Mouse (Mus musculus) heart, adult 2 months (tissue): Measurements from ENCODE around the gene Slc22a12. TPM values are rescaled to one million over a fixed set of nuclear protein-coding genes. Genes with fewer than 3 reads are reported as not detected.

Experiments used
- DNase-seq, 2 experiments: peaks; one replicate each; pipeline ENCODE4 v3.0.0; 2021
- H3K27ac ChIP-seq: fragments of 200-600 bp; 2 replicates; pipeline ENCODE4 v1.8.1; 2022
- H3K27me3 ChIP-seq: fragments of 200-500 bp; 2 replicates; pipeline ENCODE4 v1.6.1; 2012; ENCODE audit warnings: mild to moderate bottlenecking, low read length, inconsistent platforms, mixed read lengths; ENCODE audit not compliant: control insufficient read depth, insufficient read depth
- H3K36me3 ChIP-seq: fragments of 200-500 bp; 2 replicates; pipeline ENCODE4 v1.6.1; 2012; ENCODE audit warnings: low read length, inconsistent platforms; ENCODE audit not compliant: control insufficient read depth, insufficient read depth
- H3K4me1 ChIP-seq: fragments of 200-500 bp; 2 replicates; pipeline ENCODE4 v1.6.1; 2011; ENCODE audit warnings: low read length; ENCODE audit not compliant: control insufficient read depth, insufficient read depth
- H3K4me3 ChIP-seq: fragments of 200-600 bp; 2 replicates; pipeline ENCODE4 v1.8.1; 2022
- H3K79me2 ChIP-seq: fragments of 200-500 bp; replicated peaks from 2 replicates; pipeline ENCODE4 v1.6.1; 2012; ENCODE audit warnings: mild to moderate bottlenecking, inconsistent platforms, low read length, moderate library complexity, mixed read lengths; ENCODE audit not compliant: control insufficient read depth, insufficient read depth
- H3K9ac ChIP-seq: fragments of 200-500 bp; 2 replicates; pipeline ENCODE4 v1.6.1; 2012; ENCODE audit warnings: low read depth, mild to moderate bottlenecking, control low read depth, inconsistent platforms, low read length, mixed read lengths
- CTCF ChIP-seq: fragments of 200-600 bp; IDR thresholded peaks from 2 replicates; pipeline ENCODE4 v1.8.1; 2022; ENCODE audit warnings: antibody characterized with exemption, mild to moderate bottlenecking, moderate library complexity
- EP300 ChIP-seq: fragments of 200-500 bp; IDR thresholded peaks from 2 replicates; pipeline ENCODE4 v1.6.1; 2011; ENCODE audit warnings: low read depth, low read length, control low read depth; ENCODE audit not compliant: insufficient read depth
- POLR2A ChIP-seq: fragments of 200-500 bp; IDR thresholded peaks from 2 replicates; pipeline ENCODE4 v1.6.1; 2011; ENCODE audit warnings: mild to moderate bottlenecking, low read depth, low read length, control low read depth; ENCODE audit not compliant: insufficient read depth
- WGBS: fragments of 180-500 bp; shearing (Covaris S2); methylation state at CpG from one replicate; pipeline ENCODE4 v1.1.7; 2018; 5-methylcytosine and 5-hydroxymethylcytosine counted together
- intact Hi-C: fragments of 180-260 bp; cut with DNase I; formaldehyde crosslinking; loops from one replicate; pipeline ENCODE4 v1.15.1; 2025
- long read RNA-seq: library from polyadenylated mRNA; stranded (forward); transcript quantifications from one replicate; pipeline ENCODE4 v2.0.0, GENCODE M21; 2021
- polyA plus RNA-seq: library from polyadenylated mRNA; depleted of rRNA; stranded (reverse); fragments of >200 nt; gene quantifications from 2 replicates; pipeline ENCODE4 v1.2.3, GENCODE M21; 2012; rRNA removed
- total RNA-seq, 2 experiments: library from RNA; stranded (reverse); gene quantifications; 2 replicates each; pipeline ENCODE4 v1.2.3; 2021

The Slc22a12 gene
- total RNA-seq (not detected), polyA plus RNA-seq (not detected in 2 replicates)
- long read RNA-seq = 0 reads

GRCm38 (mm10) chr19:6542367-6543034 is at the start of gene Slc22a12:
Gene Slc22a12 (minus strand): TSS chr19:6543032.
- no peak within 1 kb of the TSS for H3K27ac ChIP-seq
- TF ChIP-seq EP300 = no peak
- no peak for TF ChIP-seq POLR2A
- DNase-seq = no peak
- H3K4me1 ChIP-seq = no peaks in the 10 kb centered on the region
- no peaks in the 10 kb centered on the region for H3K36me3 ChIP-seq
- H3K27me3 ChIP-seq = no peaks in the 10 kb centered on the region
- H3K79me2 ChIP-seq = no peaks in the 10 kb centered on the region
- WGBS = 88% methylated on average over 16 of the region's 16 CpGs
- intact Hi-C loops = no loop called here
- no peak within 1 kb of the TSS for H3K4me3 ChIP-seq
- no peak within 1 kb of the TSS for H3K9ac ChIP-seq

- H3K27ac ChIP-seq = no peak overlapping the region
- no peak for DNase-seq
- no peaks in the 10 kb centered on the region for H3K36me3 ChIP-seq
- H3K27me3 ChIP-seq = no peaks in the 10 kb centered on the region
- 46% methylated on average over 4 of the region's 4 CpGs for WGBS
- H3K4me3 ChIP-seq = no peak overlapping the region
- H3K4me1 ChIP-seq = no peaks in the 10 kb centered on the region
- TF ChIP-seq CTCF (no peak), EP300 (no peak), POLR2A (no peak)
- no peak overlapping the region for H3K9ac ChIP-seq
- no peaks in the 10 kb centered on the region for H3K79me2 ChIP-seq
- intact Hi-C loops = no loop called here
These were observed 29.2 kb upstream of the Slc22a12 start for GRCm38 (mm10) chr19:6572001-6572400.

- Histone ChIP-seq H3K36me3 (no peaks in the 10 kb centered on the region), H3K27ac (no peak overlapping the region), H3K79me2 (no peaks in the 10 kb centered on the region), H3K4me1 (no peaks in the 10 kb centered on the region), H3K4me3 (no peak overlapping the region), H3K9ac (no peak overlapping the region), H3K27me3 (no peaks in the 10 kb centered on the region)
- WGBS = 79% methylated on average over 5 of the region's 5 CpGs
- intact Hi-C loops = no loop called here
- DNase-seq = no peak
- TF ChIP-seq POLR2A (no peak), EP300 (no peak), CTCF (no peak)
These were observed 28.6 kb upstream of the Slc22a12 start for GRCm38 (mm10) chr19:6571476-6571875.

- no peak for DNase-seq
- intact Hi-C loops = no loop called here
- H3K79me2 ChIP-seq = no peaks in the 10 kb centered on the region
- no peaks in the 10 kb centered on the region for H3K36me3 ChIP-seq
- H3K4me3 ChIP-seq = no peak overlapping the region
- H3K4me1 ChIP-seq = no peaks in the 10 kb centered on the region
- WGBS = 51% methylated on average over 5 of the region's 5 CpGs
- H3K27me3 ChIP-seq = no peaks in the 10 kb centered on the region
- TF ChIP-seq POLR2A (no peak), EP300 (no peak), CTCF (no peak)
- H3K27ac ChIP-seq = no peak overlapping the region
- no peak overlapping the region for H3K9ac ChIP-seq
These were observed 26.7 kb upstream of the Slc22a12 start for GRCm38 (mm10) chr19:6569561-6569960.

- Histone ChIP-seq H3K36me3 (no peaks in the 10 kb centered on the region), H3K4me1 (no peaks in the 10 kb centered on the region), H3K79me2 (no peaks in the 10 kb centered on the region), H3K4me3 (no peak overlapping the region), H3K9ac (no peak overlapping the region), H3K27me3 (no peaks in the 10 kb centered on the region), H3K27ac (no peak overlapping the region)
- no peak for TF ChIP-seq POLR2A
- TF ChIP-seq EP300 = no peak
- no peak for TF ChIP-seq CTCF
- WGBS = 86% methylated on average over 5 of the region's 5 CpGs
- intact Hi-C loops = no loop called here
- DNase-seq = no peak
These were observed 26.2 kb upstream of the Slc22a12 start for GRCm38 (mm10) chr19:6569021-6569420.

- WGBS = 58% methylated on average over 2 of the region's 2 CpGs
- H3K79me2 ChIP-seq = no peaks in the 10 kb centered on the region
- DNase-seq = no peak
- TF ChIP-seq CTCF (no peak), EP300 (no peak), POLR2A (no peak)
- no peaks in the 10 kb centered on the region for H3K4me1 ChIP-seq
- no peaks in the 10 kb centered on the region for H3K27me3 ChIP-seq
- no peak overlapping the region for H3K27ac ChIP-seq
- H3K9ac ChIP-seq = no peak overlapping the region
- H3K4me3 ChIP-seq = no peak overlapping the region
- no peaks in the 10 kb centered on the region for H3K36me3 ChIP-seq
- intact Hi-C loops = no loop called here
These were observed 23.6 kb upstream of the Slc22a12 start for GRCm38 (mm10) chr19:6566450-6566849.
